Mouse (Mus musculus) lung, embryonic 16.5 days (tissue): ENCODE data around the gene Synpo2. TPM values are rescaled to one million over a fixed set of nuclear protein-coding genes. Genes with fewer than 3 reads are reported as not detected.
A peak's percentile ranks its signal among the peaks of the same experiment; 100 is the strongest.

ENCODE experiments used
- ATAC-seq: fragments of 200-750 bp; cut with Nextera tagmentation; 2 replicates; pipeline ENCODE4 v1.8.0; 2017; ENCODE audit warnings: low read depth, mild to moderate bottlenecking, moderate library complexity
- H3K27ac ChIP-seq: fragments of 300-500 bp; sonication (generic); 2 replicates; pipeline ENCODE4 v1.5.1; 2014; ENCODE audit warnings: mild to moderate bottlenecking, control low read depth, low read length
- H3K27me3 ChIP-seq: fragments of 300-500 bp; sonication (generic); 2 replicates; pipeline ENCODE4 v1.6.1; 2014; ENCODE audit warnings: low read depth, low read length, mixed read lengths; ENCODE audit not compliant: control insufficient read depth, insufficient read depth
- H3K36me3 ChIP-seq: fragments of 300-500 bp; sonication (generic); 2 replicates; pipeline ENCODE4 v1.6.1; 2014; ENCODE audit warnings: low read length; ENCODE audit not compliant: control insufficient read depth, insufficient read depth
- H3K4me1 ChIP-seq: fragments of 300-500 bp; sonication (generic); replicated peaks from 2 replicates; pipeline ENCODE4 v1.6.1; 2014; ENCODE audit warnings: low read length, mixed read lengths; ENCODE audit not compliant: control insufficient read depth, insufficient read depth
- H3K4me2 ChIP-seq: fragments of 300-500 bp; sonication (generic); 2 replicates; pipeline ENCODE4 v1.6.1; 2014; ENCODE audit warnings: low read depth, low read length, control low read depth
- H3K4me3 ChIP-seq: fragments of 300-500 bp; sonication (generic); 2 replicates; pipeline ENCODE4 v1.5.1; 2014; ENCODE audit warnings: mild to moderate bottlenecking, low read length, control low read depth
- H3K9ac ChIP-seq: fragments of 300-500 bp; sonication (generic); 2 replicates; pipeline ENCODE4 v1.6.1; 2014; ENCODE audit warnings: low read length, control low read depth
- H3K9me3 ChIP-seq: fragments of 300-500 bp; sonication (generic); 2 replicates; pipeline ENCODE4 v1.6.1; 2016; ENCODE audit warnings: low read length; ENCODE audit not compliant: control insufficient read depth
- WGBS: fragments of 180-500 bp; shearing (Covaris S2); extraction: QIAGEN DNeasy Blood & Tissue Kit; methylation state at CpG from one replicate; pipeline ENCODE4 v1.1.7; 2014; 5-methylcytosine and 5-hydroxymethylcytosine counted together
- polyA plus RNA-seq: library from polyadenylated mRNA; unstranded; fragments of >200 nt; fragmentation: Nextera tagmentation; extraction: Ambion mirVana; gene quantifications from 2 replicates; pipeline ENCODE4 v1.2.1, GENCODE M21; 2015

Gene Synpo2
- polyA plus RNA-seq, 1 experiment from 2014 or later = 12.1 TPM

- H3K36me3 ChIP-seq = no peaks in the 10 kb centered on the region
- H3K4me1 ChIP-seq = no peaks in the 10 kb centered on the region
- no peaks in the 10 kb centered on the region for H3K27me3 ChIP-seq
- no peak overlapping the region for H3K27ac ChIP-seq
- no peak overlapping the region for H3K9ac ChIP-seq
- 55% methylated on average over 6 of the region's 6 CpGs for WGBS
- no peak for ATAC-seq
- H3K9me3 ChIP-seq = no peaks in the 10 kb centered on the region
- no peak overlapping the region for H3K4me2 ChIP-seq
- no peak overlapping the region for H3K4me3 ChIP-seq
These were observed 17.3 kb downstream of the Synpo2 start for GRCm38 (mm10) chr3:123218646-123219045.

- no peaks in the 10 kb centered on the region for H3K9me3 ChIP-seq
- WGBS = 45% methylated on average over 4 of the region's 4 CpGs
- H3K36me3 ChIP-seq = no peaks in the 10 kb centered on the region
- no peak overlapping the region for H3K27ac ChIP-seq
- H3K4me1 ChIP-seq = peaks cover 9% of the 10 kb centered on the region; the same call in 1 of the 2 replicates
- no peak overlapping the region for H3K4me3 ChIP-seq
- no peak overlapping the region for H3K4me2 ChIP-seq
- H3K9ac ChIP-seq = no peak overlapping the region
- ATAC-seq = no peak
- H3K27me3 ChIP-seq = no peaks in the 10 kb centered on the region
These were observed 27.1 kb downstream of the Synpo2 start for GRCm38 (mm10) chr3:123208891-123209290.

GRCm38 (mm10) chr3:123207386-123207785, 28.6 kb downstream of the Synpo2 start:
- Histone ChIP-seq H3K4me1 (peaks cover 9% of the 10 kb centered on the region; the same call in 1 of the 2 replicates), H3K4me3 (no peak overlapping the region), H3K36me3 (no peaks in the 10 kb centered on the region), H3K9me3 (no peaks in the 10 kb centered on the region), H3K4me2 (no peak overlapping the region), H3K27me3 (no peaks in the 10 kb centered on the region), H3K9ac (no peak overlapping the region), H3K27ac (no peak overlapping the region)
- WGBS = 62% methylated on average over 5 of the region's 5 CpGs
- ATAC-seq = no peak

GRCm38 (mm10) chr3:123205485-123205884, 30.5 kb downstream of the Synpo2 start:
- no peak overlapping the region for H3K9ac ChIP-seq
- ATAC-seq = no peak

GRCm38 (mm10) chr3:123205065-123205464, 30.9 kb downstream of the Synpo2 start:
- H3K4me3 ChIP-seq = no peak overlapping the region
- H3K36me3 ChIP-seq = no peaks in the 10 kb centered on the region
- ATAC-seq = peak; percentile 41
- WGBS = 35% methylated on average over 6 of the region's 6 CpGs
- no peaks in the 10 kb centered on the region for H3K27me3 ChIP-seq
- H3K27ac ChIP-seq = peak overlapping the region; percentile 77
- H3K4me1 ChIP-seq = peaks cover 9% of the 10 kb centered on the region; the same call in 1 of the 2 replicates
- H3K9me3 ChIP-seq = no peaks in the 10 kb centered on the region
- H3K9ac ChIP-seq = no peak overlapping the region
- H3K4me2 ChIP-seq = 0 out of 2 replicates have a peak overlapping the region, but pooled peaks have one; percentile 0

More at GRCm38 (mm10) chr3:123205485-123205884, 30.5 kb downstream of the Synpo2 start:
- Histone ChIP-seq H3K27me3 (no peaks in the 10 kb centered on the region), H3K4me3 (no peak overlapping the region), H3K9me3 (no peaks in the 10 kb centered on the region), H3K36me3 (no peaks in the 10 kb centered on the region), H3K27ac (peak overlapping the region; percentile 77), H3K4me2 (no peak overlapping the region), H3K4me1 (peaks cover 9% of the 10 kb centered on the region; the same call in 1 of the 2 replicates)
- WGBS = 73% methylated on average over 7 of the region's 7 CpGs

- Histone ChIP-seq H3K4me1 (peaks cover 9% of the 10 kb centered on the region; the same call in 1 of the 2 replicates), H3K4me3 (no peak overlapping the region), H3K27me3 (no peaks in the 10 kb centered on the region), H3K9ac (no peak overlapping the region), H3K9me3 (no peaks in the 10 kb centered on the region), H3K36me3 (no peaks in the 10 kb centered on the region), H3K27ac (peak overlapping the region; percentile 77), H3K4me2 (0 out of 2 replicates have a peak overlapping the region, but pooled peaks have one; percentile 0)
- 14% methylated on average over 4 of the region's 4 CpGs for WGBS
- ATAC-seq = peak; percentile 79
These were observed 31.3 kb downstream of the Synpo2 start for GRCm38 (mm10) chr3:123204658-123205057.

GRCm38 (mm10) chr3:123201798-123202197, 34.2 kb downstream of the Synpo2 start:
- Histone ChIP-seq H3K9ac (no peak overlapping the region), H3K27ac (no peak overlapping the region), H3K36me3 (no peaks in the 10 kb centered on the region), H3K4me3 (no peak overlapping the region), H3K9me3 (no peaks in the 10 kb centered on the region), H3K27me3 (no peaks in the 10 kb centered on the region), H3K4me2 (no peak overlapping the region), H3K4me1 (peaks cover 9% of the 10 kb centered on the region; the same call in 1 of the 2 replicates)
- ATAC-seq = no peak
- WGBS = 88% methylated on average over 2 of the region's 2 CpGs

- WGBS = 80% methylated on average over 4 of the region's 4 CpGs
These were observed 42.2 kb downstream of the Synpo2 start for GRCm38 (mm10) chr3:123193740-123194139.

GRCm38 (mm10) chr3:123191602-123192001, 44.3 kb downstream of the Synpo2 start:
- no peak for ATAC-seq
- no peaks in the 10 kb centered on the region for H3K4me1 ChIP-seq
- H3K27ac ChIP-seq = no peak overlapping the region

More at GRCm38 (mm10) chr3:123193740-123194139, 42.2 kb downstream of the Synpo2 start:
- no peaks in the 10 kb centered on the region for H3K4me1 ChIP-seq
- H3K9ac ChIP-seq = no peak overlapping the region
- H3K27ac ChIP-seq = no peak overlapping the region
- no peaks in the 10 kb centered on the region for H3K36me3 ChIP-seq
- no peak for ATAC-seq
- no peaks in the 10 kb centered on the region for H3K9me3 ChIP-seq
- H3K4me2 ChIP-seq = no peak overlapping the region
- H3K4me3 ChIP-seq = no peak overlapping the region
- H3K27me3 ChIP-seq = no peaks in the 10 kb centered on the region

More at GRCm38 (mm10) chr3:123191602-123192001, 44.3 kb downstream of the Synpo2 start:
- H3K27me3 ChIP-seq = no peaks in the 10 kb centered on the region
- H3K4me2 ChIP-seq = no peak overlapping the region
- H3K36me3 ChIP-seq = no peaks in the 10 kb centered on the region
- no peak overlapping the region for H3K9ac ChIP-seq
- H3K9me3 ChIP-seq = no peaks in the 10 kb centered on the region
- H3K4me3 ChIP-seq = no peak overlapping the region
